Mouse (Mus musculus) C3H10T1/2 (cell line): Measurements from ENCODE around the gene Gpr150. TPM values are rescaled to one million over a fixed set of nuclear protein-coding genes. Genes with fewer than 3 reads are reported as not detected.

Source experiments
- polyA plus RNA-seq, 2 experiments: library from polyadenylated mRNA; unstranded; fragments of >200 nt; fragmentation: generic; extraction: Trizol; gene quantifications; one replicate each; pipeline ENCODE4 v1.2.1; 2012; ENCODE audit warnings: missing spikeins in 2 of 2

The Gpr150 gene
- not detected for polyA plus RNA-seq

GRCm38 (mm10) chr13:76056896-76057266, at the start of gene Gpr150:
Gpr150 (minus strand) TSS chr13:76056996.

GRCm38 (mm10) chr13:76098493-76099303, 41.9 kb upstream of the Gpr150 start, which contains the start of the genes Arsk and Ttc37:
Arsk (minus strand) TSS chr13:76098660.
Ttc37 (plus strand) TSS chr13:76098734.

GRCm38 (mm10) chr13:76017974-76018843, 38.6 kb downstream of the Gpr150 start, which contains the start of gene Rfesd:
Rfesd (minus strand) TSS chr13:76018719.

Other genes with a start within 250 kb of the Gpr150 start
- 100 to 1,000 TPM in 1 of 2 experiments, 10 to 100 TPM in 1; 42.1 to 130 TPM for gene Glrx, start 217.1 kb downstream of the Gpr150 start, polyA plus RNA-seq
- gene Rhobtb3, start 113.1 kb downstream of the Gpr150 start, polyA plus RNA-seq = 1 to 10 TPM; 1.5 to 6.4 TPM
- gene Spata9, start 89.8 kb downstream of the Gpr150 start, polyA plus RNA-seq = under 1 TPM; 0.46 to 0.97 TPM
- gene Rfesd, start 38.3 kb downstream of the Gpr150 start, polyA plus RNA-seq = 10 to 100 TPM in 1 of 2 experiments, 1 to 10 TPM in 1; 1.1 to 13.2 TPM
- 1 to 10 TPM in 1 of 2 experiments, under 1 TPM in 1; 0.33 to 4.6 TPM for gene Arsk, start 41.7 kb upstream of the Gpr150 start, polyA plus RNA-seq
- gene Ttc37, start 41.7 kb upstream of the Gpr150 start, polyA plus RNA-seq = 1 to 10 TPM in 1 of 2 experiments, under 1 TPM in 1; 0.48 to 2.8 TPM
- not detected for gene Fam81b, start 248.1 kb upstream of the Gpr150 start, polyA plus RNA-seq